Mouse (Mus musculus) CH12.LX (cell line): ENCODE measurements around the gene Chia1.

ENCODE experiments used
- CHD2 ChIP-seq: IDR thresholded peaks from 2 replicates; pipeline ENCODE4 v1.6.1; 2011; ENCODE audit warnings: low read length, improper control_type of control experiment
- CTCF ChIP-seq, 2 experiments: IDR thresholded peaks in 1 of 2; conservative IDR thresholded peaks in 1 of 2; 2 replicates each; pipeline ENCODE4 v1.5.1; 2011 to 2012; ENCODE audit warnings: low read depth in 2 of 2, low read length in 2 of 2, improper control_type of control experiment in 1 of 2, inconsistent platforms in 1 of 2, mild to moderate bottlenecking in 1 of 2, moderate library complexity in 1 of 2
- E2F4 ChIP-seq: IDR thresholded peaks from 2 replicates; pipeline ENCODE4 v1.6.1; 2011; ENCODE audit warnings: low read depth, low read length, improper control_type of control experiment; ENCODE audit not compliant: insufficient replicate concordance
- EP300 ChIP-seq: IDR thresholded peaks from 2 replicates; pipeline ENCODE4 v1.6.1; 2011; ENCODE audit warnings: low read length, improper control_type of control experiment
- JUND ChIP-seq: conservative IDR thresholded peaks from 2 replicates; pipeline ENCODE4 v1.6.1; 2011; ENCODE audit warnings: low read depth, low read length, improper control_type of control experiment
- MYC ChIP-seq: IDR thresholded peaks from 2 replicates; pipeline ENCODE4 v1.6.1; 2011; ENCODE audit warnings: low read depth, mild to moderate bottlenecking, improper control_type of control experiment, low read length
- POLR2A ChIP-seq: IDR thresholded peaks from 2 replicates; pipeline ENCODE4 v1.6.1; 2011; ENCODE audit warnings: low read depth, mild to moderate bottlenecking, improper control_type of control experiment, low read length
- POLR2AphosphoS2 ChIP-seq: IDR thresholded peaks from 2 replicates; pipeline ENCODE4 v1.6.1; 2011; ENCODE audit warnings: low read depth, low read length, improper control_type of control experiment
- TBP ChIP-seq: conservative IDR thresholded peaks from 2 replicates; pipeline ENCODE4 v1.6.1; 2011; ENCODE audit warnings: low read depth, low read length, improper control_type of control experiment
- USF2 ChIP-seq: conservative IDR thresholded peaks from 2 replicates; pipeline ENCODE4 v1.6.1; 2011; ENCODE audit warnings: low read depth, low read length, improper control_type of control experiment
- ZC3H11A ChIP-seq: IDR thresholded peaks from 2 replicates; pipeline ENCODE4 v1.6.1; 2012; ENCODE audit warnings: low read depth, mild to moderate bottlenecking, inconsistent platforms, low read length, improper control_type of control experiment
- ZMIZ1 ChIP-seq: IDR thresholded peaks from 2 replicates; pipeline ENCODE4 v1.6.1; 2012; ENCODE audit warnings: low read depth, mild to moderate bottlenecking, inconsistent platforms, low read length, improper control_type of control experiment
- ZNF384 ChIP-seq: IDR thresholded peaks from 2 replicates; pipeline ENCODE4 v1.6.1; 2012; ENCODE audit warnings: low read depth, low read length, improper control_type of control experiment, inconsistent platforms

DNA sequence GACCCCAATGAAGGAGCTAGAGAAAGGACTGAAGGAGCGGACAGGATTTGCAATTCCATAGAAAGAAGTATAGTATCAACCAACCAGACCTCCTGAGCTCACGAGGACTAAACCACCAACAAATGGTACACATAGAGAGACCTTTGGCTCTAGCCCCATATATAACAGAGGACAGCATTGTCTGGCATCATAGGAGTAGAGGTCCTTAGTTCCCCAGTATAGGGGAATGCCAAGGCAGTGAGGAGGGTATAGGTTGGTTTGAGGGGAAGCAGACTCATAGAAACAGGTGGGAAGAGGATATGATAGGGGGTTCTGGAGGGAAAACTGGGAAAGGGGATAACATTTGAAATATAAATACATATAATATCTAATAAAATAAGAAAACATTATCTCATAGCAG, 41.4 kb downstream of the Chia1 start:
- TF ChIP-seq CTCF (conservative IDR thresholded peaks at IDR 0.05 in 1 of 2, IDR thresholded peaks at IDR 0.05 in 1 of 2; ENCODE audit: low read depth in 2 of 2, low read length in 2 of 2), result no peak
- no peak for TF ChIP-seq POLR2A
- no peak for TF ChIP-seq POLR2AphosphoS2
- TF ChIP-seq ZNF384, result no peak
- no peak for TF ChIP-seq USF2
- TF ChIP-seq ZMIZ1, result no peak
- TF ChIP-seq ZC3H11A, result no peak
- no peak for TF ChIP-seq JUND
- TF ChIP-seq E2F4, result no peak
- TF ChIP-seq EP300, result no peak
- TF ChIP-seq TBP, result no peak
- no peak for TF ChIP-seq MYC
- no peak for TF ChIP-seq CHD2
